Mouse (Mus musculus): ENCODE measurements around the gene Calcb.
"Not testable (repeated sequence)": the region's sequence is repeated elsewhere in the genome, so short reads cannot be mapped to it uniquely, and the experiment has no call there.

Calcb gene

GRCm38 (mm10) chr7:114718300-114718699 lies at the start of gene Calcb:
Gene Calcb, plus strand, starts transcription at chr7:114718643.
- no peak for DNase-seq (ENCODE audit: low spot score)

DNA sequence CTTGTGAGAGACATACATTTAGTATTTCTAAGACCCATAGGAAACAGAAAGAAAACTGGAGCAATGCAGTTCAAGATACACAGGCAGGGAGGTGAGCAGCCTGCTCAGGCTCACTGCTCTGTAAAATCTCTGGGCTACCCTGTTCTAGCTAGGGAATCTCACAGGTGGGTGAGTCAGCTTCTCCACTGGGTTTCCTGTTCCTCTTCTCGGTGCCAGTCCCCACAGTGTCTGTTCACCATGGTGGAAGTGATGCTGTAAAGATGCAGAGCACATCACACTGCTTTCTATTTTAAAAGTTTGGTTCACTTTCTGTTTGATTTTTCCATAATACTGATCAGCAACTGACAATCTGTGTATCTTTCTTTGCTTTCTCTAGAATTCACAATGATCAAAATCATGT lies 47.0 kb upstream of the Calcb start:
- DNase-seq (ENCODE audit: low spot score): no peak

- DNase-seq (ENCODE audit: low spot score): no peak
Observed at GRCm38 (mm10) chr7:114672697-114673096, 45.7 kb upstream of the Calcb start.

DNA sequence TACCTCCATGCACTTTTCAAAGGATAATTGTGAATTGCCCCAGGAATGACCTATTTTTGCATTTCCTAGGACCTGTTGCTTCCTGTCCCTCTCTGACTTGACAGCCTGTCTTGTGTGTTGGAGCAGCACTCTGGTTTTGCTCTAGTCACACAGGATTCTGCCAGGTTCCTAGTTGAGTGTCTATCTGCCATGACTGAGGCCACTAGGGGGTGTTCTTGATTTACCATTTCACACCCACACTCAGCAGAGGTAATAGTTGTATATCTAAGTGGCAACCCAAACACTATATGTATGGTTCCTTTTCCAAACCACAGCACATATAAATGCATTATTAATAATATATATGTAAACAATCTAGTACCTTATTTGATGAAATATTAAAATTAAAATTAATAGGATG lies 26.1 kb upstream of the Calcb start:
- no peak for DNase-seq (ENCODE audit: low spot score)

DNA sequence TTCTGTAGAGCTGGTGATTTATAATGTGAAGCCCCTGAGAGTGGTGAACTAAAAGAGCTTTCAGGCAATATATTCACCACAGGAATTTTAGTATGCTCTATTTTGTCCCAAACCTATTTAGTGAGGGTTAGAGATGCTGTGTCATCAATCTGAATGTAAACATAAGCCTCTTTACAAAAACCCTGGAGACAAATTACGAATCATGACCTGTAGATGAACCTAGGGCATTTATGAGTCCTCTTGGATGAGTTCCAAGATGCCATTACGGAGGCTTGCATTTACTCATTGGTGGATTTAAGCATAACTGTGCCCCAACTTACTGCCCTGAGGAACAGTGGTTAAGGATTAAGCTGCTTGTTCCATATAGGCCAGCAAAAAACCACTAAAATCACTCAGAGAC lies 17.6 kb upstream of the Calcb start:
- no peak for DNase-seq (ENCODE audit: low spot score)

DNA sequence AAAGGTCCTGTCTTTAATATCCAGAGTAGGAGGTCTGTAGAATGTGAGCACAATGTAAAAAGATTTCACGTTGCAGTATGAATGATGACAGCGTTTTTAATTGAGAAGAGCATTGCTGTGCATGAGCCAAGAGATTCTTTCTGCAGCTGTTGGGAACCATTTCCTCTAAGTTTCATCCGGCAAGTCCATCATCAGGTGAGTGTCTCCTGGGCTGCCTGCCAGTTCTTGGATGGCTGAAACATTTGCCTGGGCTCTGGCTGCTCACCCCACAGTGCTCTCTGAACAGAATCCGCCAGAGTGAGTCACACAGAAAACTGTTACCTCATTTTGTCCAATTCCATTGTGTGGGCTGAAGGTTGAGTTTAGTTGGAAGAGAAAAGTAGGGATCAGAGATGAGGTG lies 11.7 kb upstream of the Calcb start:
- no peak for DNase-seq (ENCODE audit: low spot score)

DNA sequence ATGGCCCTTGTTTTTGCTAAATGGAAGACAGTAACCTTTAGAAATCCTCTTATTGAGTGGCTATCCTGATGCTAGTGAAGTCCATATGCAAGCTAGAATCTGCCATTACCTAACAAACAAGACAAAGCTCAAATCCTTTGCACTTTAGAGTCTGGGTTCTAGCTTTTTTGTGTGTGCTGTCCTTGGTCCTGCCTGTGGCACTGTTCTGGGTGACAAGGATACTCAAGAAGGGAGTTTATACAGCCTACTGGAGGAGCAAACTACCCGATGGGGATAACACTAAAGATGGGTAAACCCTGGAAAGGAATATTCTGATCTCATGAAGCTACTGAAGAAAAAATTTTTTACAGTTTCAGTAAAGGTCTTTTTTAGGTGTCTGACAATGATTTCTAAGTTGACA lies 11.0 kb upstream of the Calcb start:
- DNase-seq (ENCODE audit: low spot score): no peak

DNA sequence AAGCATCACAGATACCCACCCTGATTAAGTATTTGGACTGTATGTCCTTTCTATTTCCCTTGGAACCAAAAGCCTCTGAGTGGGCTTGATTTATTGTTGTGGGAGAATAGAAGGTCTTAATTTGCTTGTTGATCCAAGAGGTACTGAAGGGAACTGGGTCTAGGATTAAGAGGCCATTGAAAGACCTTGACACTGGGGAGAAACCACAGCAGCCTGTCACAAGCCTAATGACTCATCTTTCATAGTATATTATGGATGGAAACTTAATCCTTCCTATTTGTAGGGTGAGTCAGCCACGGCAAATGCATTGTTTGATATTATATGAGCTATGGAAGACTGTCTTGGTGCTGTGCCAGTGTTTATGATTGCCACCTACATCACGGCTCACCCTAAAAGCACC lies 8.0 kb upstream of the Calcb start:
- no peak for DNase-seq (ENCODE audit: low spot score)

DNA sequence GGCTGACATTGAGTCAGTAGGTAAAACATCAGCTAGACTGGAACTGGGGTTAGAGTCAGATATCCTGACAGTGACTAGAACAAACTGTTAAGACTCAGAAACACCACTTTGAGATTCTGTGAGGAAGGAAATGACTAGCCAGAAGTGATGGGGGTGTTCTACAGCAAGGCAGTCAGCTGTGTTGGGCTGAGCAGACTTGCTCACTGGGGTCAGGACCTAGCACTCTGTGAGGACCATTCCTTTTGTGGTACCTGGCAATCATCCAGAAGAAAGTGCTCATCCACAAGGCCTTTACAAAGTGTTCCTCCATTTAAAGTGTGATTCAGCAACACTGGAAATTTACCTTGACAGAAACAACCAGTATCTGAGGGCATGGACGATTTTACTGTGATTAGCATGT lies 5.9 kb upstream of the Calcb start:
- DNase-seq (ENCODE audit: low spot score): no peak

GRCm38 (mm10) chr7:114719381-114720131 lies 1.1 kb downstream of the Calcb start:
- no peak for DNase-seq (ENCODE audit: low spot score)

DNA sequence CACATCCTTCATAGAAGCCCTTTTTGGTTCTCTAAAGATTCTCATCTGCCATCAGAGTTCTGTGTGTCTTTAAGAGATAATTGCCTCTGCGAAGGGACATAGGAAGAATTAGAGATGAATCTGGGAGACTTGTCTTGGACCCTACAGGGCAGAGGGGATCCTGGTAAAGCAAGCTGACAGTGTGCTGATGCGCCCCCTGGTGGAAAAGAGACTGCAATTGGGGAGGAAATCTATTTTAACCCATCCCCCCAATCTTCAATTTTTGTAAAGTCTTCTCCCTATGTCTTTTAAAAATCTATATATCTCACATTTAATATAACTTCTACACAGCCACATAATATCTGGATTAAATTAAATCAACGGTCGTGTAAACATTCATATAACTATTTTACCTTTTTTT lies 11.3 kb downstream of the Calcb start:
- DNase-seq (ENCODE audit: low spot score): not testable (repeated sequence)

- DNase-seq (ENCODE audit: low spot score): no peak
Observed at GRCm38 (mm10) chr7:114731175-114731574, 12.7 kb downstream of the Calcb start.

- not testable (repeated sequence) for DNase-seq (ENCODE audit: low spot score)
Observed at GRCm38 (mm10) chr7:114731700-114732099, 13.3 kb downstream of the Calcb start.

- DNase-seq (ENCODE audit: low spot score): no peak
Observed at GRCm38 (mm10) chr7:114736256-114736655, 17.8 kb downstream of the Calcb start.

GRCm38 (mm10) chr7:114738166-114738565 lies 19.7 kb downstream of the Calcb start:
- DNase-seq (ENCODE audit: low spot score): no peak

- DNase-seq (ENCODE audit: low spot score): no peak
Observed at GRCm38 (mm10) chr7:114740360-114741165, 22.1 kb downstream of the Calcb start.

GRCm38 (mm10) chr7:114743022-114743780 lies 24.8 kb downstream of the Calcb start, which contains the start of gene Insc:
Gene Insc, plus strand, starts transcription at chr7:114743694.
- no peak for DNase-seq (ENCODE audit: low spot score)

- no peak for DNase-seq (ENCODE audit: low spot score)
Observed at GRCm38 (mm10) chr7:114744639-114745245, 26.3 kb downstream of the Calcb start.

DNA sequence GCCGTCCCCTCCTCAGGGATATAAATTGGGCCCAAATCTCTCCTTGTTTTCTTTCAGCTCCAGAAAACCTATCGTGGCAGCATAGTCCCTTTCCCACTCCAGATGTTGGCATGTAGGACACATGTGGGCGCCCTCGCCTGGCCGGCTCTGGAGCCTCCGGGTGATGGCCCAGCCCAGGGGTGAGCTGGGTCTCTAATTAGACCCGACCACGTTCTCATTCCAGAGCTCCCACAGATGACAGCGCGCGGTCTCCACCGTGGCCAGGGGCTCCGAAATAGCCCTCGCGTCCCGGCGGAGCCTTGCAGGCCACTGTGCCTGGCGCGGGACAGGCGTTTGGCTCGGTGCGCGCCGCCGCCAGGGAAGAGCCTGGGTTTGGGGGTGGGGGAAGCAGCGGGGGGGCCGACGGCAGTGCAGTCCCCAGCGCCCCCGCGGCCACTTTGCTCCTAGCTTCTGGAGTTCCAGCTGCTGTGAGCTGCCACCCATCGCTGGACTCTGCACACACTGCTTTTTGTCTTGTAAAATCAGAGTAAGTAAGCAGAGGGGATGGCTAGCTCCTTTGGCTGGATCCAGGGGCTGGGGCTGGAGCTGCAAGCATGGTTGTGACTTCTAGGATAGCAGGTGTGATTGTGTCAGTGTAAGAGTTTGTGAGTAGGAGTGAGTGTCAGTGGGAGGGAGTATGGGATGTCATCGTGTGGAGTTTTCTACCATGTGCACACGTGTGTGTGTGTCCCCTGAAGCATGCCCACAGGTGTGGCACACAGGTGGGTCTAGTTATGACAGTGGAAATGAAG lies 27.2 kb downstream of the Calcb start:
- DNase-seq (ENCODE audit: low spot score): no peak

DNA sequence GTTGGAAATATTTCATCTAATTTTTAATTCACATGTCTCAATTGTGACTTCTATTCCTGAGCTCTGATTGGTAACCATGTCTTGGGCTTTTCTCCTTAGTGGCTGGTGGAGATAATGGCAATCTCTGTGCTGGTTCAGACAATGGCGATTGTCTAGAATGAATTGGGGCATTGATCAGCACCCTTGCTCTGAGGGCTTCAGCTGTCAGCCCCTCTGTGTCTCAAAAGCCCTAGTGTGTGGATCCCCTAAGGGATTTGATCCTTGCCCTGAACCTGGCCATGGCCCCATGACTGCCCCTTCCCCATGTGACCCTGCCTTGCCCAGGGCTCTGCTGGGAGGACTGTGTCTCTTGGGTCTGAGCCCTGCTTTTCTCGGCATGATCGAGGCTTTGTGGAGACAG lies 29.2 kb downstream of the Calcb start:
- DNase-seq (ENCODE audit: low spot score): no peak

GRCm38 (mm10) chr7:114748239-114748638 lies 29.8 kb downstream of the Calcb start:
- no peak for DNase-seq (ENCODE audit: low spot score)
